Mouse (Mus musculus) erythroblast, embryonic 14.5 days (primary cell): ENCODE measurements around the gene Epb41l2. TPM values are rescaled to one million over a fixed set of nuclear protein-coding genes. Genes with fewer than 3 reads are reported as not detected.

Source experiments
- H3K27me3 ChIP-seq: 2 replicates; pipeline ENCODE4 v1.6.1; 2012; ENCODE audit warnings: inconsistent platforms; ENCODE audit not compliant: control insufficient read depth
- H3K36me3 ChIP-seq: 2 replicates; pipeline ENCODE4 v1.6.1; 2012; ENCODE audit warnings: mild to moderate bottlenecking, inconsistent platforms; ENCODE audit not compliant: control insufficient read depth
- H3K4me1 ChIP-seq: 2 replicates; pipeline ENCODE4 v1.6.1; 2012; ENCODE audit warnings: inconsistent platforms; ENCODE audit not compliant: control insufficient read depth
- H3K4me3 ChIP-seq: replicated peaks from 2 replicates; pipeline ENCODE3; 2012; ENCODE audit warnings: moderate library complexity, mild to moderate bottlenecking, inconsistent platforms
- H3K9me3 ChIP-seq: 2 replicates; pipeline ENCODE4 v1.6.1; 2012; ENCODE audit warnings: low read length, inconsistent platforms, mixed read lengths; ENCODE audit not compliant: control insufficient read depth
- GATA1 ChIP-seq: IDR thresholded peaks from 2 replicates; pipeline ENCODE4 v1.6.1; 2012; ENCODE audit warnings: low read length, inconsistent platforms, mixed read lengths
- TAL1 ChIP-seq: IDR thresholded peaks from 3 replicates; pipeline ENCODE4 v1.6.1; 2012; ENCODE audit warnings: low read length, inconsistent platforms, mixed read lengths
- polyA plus RNA-seq: library from polyadenylated mRNA; stranded (reverse); fragments of >175 nt; gene quantifications from 2 replicates; pipeline ENCODE4 v1.2.3, GENCODE M21; 2012

Gene Epb41l2
- polyA plus RNA-seq, 1 experiment: 0.48 TPM

- no peaks in the 10 kb centered on the region; the same call in 1 of the 2 replicates for H3K36me3 ChIP-seq
- TF ChIP-seq TAL1: no peak
- no peak for TF ChIP-seq GATA1
- peaks cover 6% of the 10 kb centered on the region for H3K4me1 ChIP-seq
- H3K9me3 ChIP-seq: no peaks in the 10 kb centered on the region
- H3K4me3 ChIP-seq: no peak overlapping the region
- H3K27me3 ChIP-seq: no peaks in the 10 kb centered on the region
Measured at GRCm38 (mm10) chr10:25372510-25373148, 13.0 kb downstream of the Epb41l2 start.

- H3K36me3 ChIP-seq: no peaks in the 10 kb centered on the region; the same call in 1 of the 2 replicates
- TF ChIP-seq GATA1 (no peak), TAL1 (no peak)
- no peaks in the 10 kb centered on the region for H3K9me3 ChIP-seq
- no peaks in the 10 kb centered on the region for H3K27me3 ChIP-seq
- H3K4me3 ChIP-seq: no peak overlapping the region
- peaks cover 6% of the 10 kb centered on the region for H3K4me1 ChIP-seq
Measured at GRCm38 (mm10) chr10:25375036-25375435, 15.4 kb downstream of the Epb41l2 start.

- Histone ChIP-seq H3K36me3 (no peaks in the 10 kb centered on the region; the same call in 1 of the 2 replicates), H3K27me3 (no peaks in the 10 kb centered on the region), H3K4me1 (peaks cover 5% of the 10 kb centered on the region), H3K9me3 (no peaks in the 10 kb centered on the region), H3K4me3 (no peak overlapping the region)
- no peak for TF ChIP-seq TAL1
- TF ChIP-seq GATA1: no peak
Measured at GRCm38 (mm10) chr10:25380746-25381481, 21.3 kb downstream of the Epb41l2 start.

GRCm38 (mm10) chr10:25381951-25382350, 22.4 kb downstream of the Epb41l2 start:
- Histone ChIP-seq H3K4me1 (peaks cover 5% of the 10 kb centered on the region), H3K27me3 (no peaks in the 10 kb centered on the region), H3K36me3 (no peaks in the 10 kb centered on the region; the same call in 1 of the 2 replicates), H3K4me3 (no peak overlapping the region), H3K9me3 (no peaks in the 10 kb centered on the region)
- TF ChIP-seq GATA1: no peak

GRCm38 (mm10) chr10:25383171-25383570, 23.6 kb downstream of the Epb41l2 start:
- no peak overlapping the region for H3K4me3 ChIP-seq
- no peaks in the 10 kb centered on the region for H3K4me1 ChIP-seq
- H3K9me3 ChIP-seq: no peaks in the 10 kb centered on the region
- H3K27me3 ChIP-seq: no peaks in the 10 kb centered on the region
- TF ChIP-seq GATA1 (no peak), TAL1 (no peak)
- H3K36me3 ChIP-seq: no peaks in the 10 kb centered on the region

GRCm38 (mm10) chr10:25384391-25384790, 24.8 kb downstream of the Epb41l2 start:
- no peaks in the 10 kb centered on the region for H3K4me1 ChIP-seq
- TF ChIP-seq GATA1 (no peak), TAL1 (no peak)
- H3K36me3 ChIP-seq: no peaks in the 10 kb centered on the region
- H3K27me3 ChIP-seq: no peaks in the 10 kb centered on the region
- no peaks in the 10 kb centered on the region for H3K9me3 ChIP-seq
- no peak overlapping the region for H3K4me3 ChIP-seq

GRCm38 (mm10) chr10:25385811-25386580, 26.4 kb downstream of the Epb41l2 start:
- Histone ChIP-seq H3K4me3 (no peak overlapping the region), H3K36me3 (no peaks in the 10 kb centered on the region), H3K27me3 (no peaks in the 10 kb centered on the region), H3K9me3 (no peaks in the 10 kb centered on the region), H3K4me1 (no peaks in the 10 kb centered on the region)
- no peak for TF ChIP-seq TAL1
- TF ChIP-seq GATA1: no peak

- Histone ChIP-seq H3K4me1 (no peaks in the 10 kb centered on the region), H3K4me3 (no peak overlapping the region), H3K36me3 (no peaks in the 10 kb centered on the region), H3K9me3 (no peaks in the 10 kb centered on the region), H3K27me3 (no peaks in the 10 kb centered on the region)
- no peak for TF ChIP-seq GATA1
- TF ChIP-seq TAL1: no peak
Measured at GRCm38 (mm10) chr10:25386868-25387267, 27.3 kb downstream of the Epb41l2 start.

- TF ChIP-seq GATA1: no peak
- no peak for TF ChIP-seq TAL1
- Histone ChIP-seq H3K4me3 (no peak overlapping the region), H3K9me3 (no peaks in the 10 kb centered on the region), H3K27me3 (no peaks in the 10 kb centered on the region), H3K4me1 (no peaks in the 10 kb centered on the region), H3K36me3 (no peaks in the 10 kb centered on the region)
Measured at GRCm38 (mm10) chr10:25387268-25387667, 27.7 kb downstream of the Epb41l2 start.
